Mouse (Mus musculus) cerebellum, adult 9-10 months (tissue): ENCODE data around the gene Gm10277.
A peak's percentile ranks its signal among the peaks of the same experiment; 100 is the strongest.
"Not testable (repeated sequence)": the region's sequence is repeated elsewhere in the genome, so short reads cannot be mapped to it uniquely, and the experiment has no call there.

ENCODE experiments used
- DNase-seq: peaks from one replicate; pipeline ENCODE4 v3.0.0; 2022

Gm10277 gene

GRCm38 (mm10) chr11:77769496-77769895, 18.1 kb downstream of the Gm10277 start:
- no peak for DNase-seq

- DNase-seq = no peak
Measured at GRCm38 (mm10) chr11:77766351-77767001, 21.1 kb downstream of the Gm10277 start.

DNA sequence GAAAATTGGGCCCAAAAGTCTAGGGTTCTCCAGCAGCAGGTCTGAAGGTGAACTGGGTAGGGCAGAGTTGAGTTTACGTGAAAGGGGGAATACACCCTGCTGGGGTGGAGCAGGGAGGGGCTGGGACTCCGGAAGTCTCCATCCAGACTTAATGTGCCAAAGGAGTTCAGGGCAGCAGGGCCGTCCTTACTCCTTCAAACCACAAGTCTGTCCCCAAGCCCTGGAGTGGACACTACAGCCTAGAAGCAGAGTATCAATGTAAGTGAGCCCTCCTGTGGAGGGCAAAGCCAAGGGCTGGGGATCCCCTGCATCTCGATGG, 22.1 kb downstream of the Gm10277 start:
- no peak for DNase-seq

GRCm38 (mm10) chr11:77764694-77765458, 22.7 kb downstream of the Gm10277 start:
- DNase-seq = peak; percentile 56

GRCm38 (mm10) chr11:77763673-77764340, 23.7 kb downstream of the Gm10277 start:
- DNase-seq = peak; percentile 73

- DNase-seq = peak; percentile 84
Measured at GRCm38 (mm10) chr11:77762783-77763672, 24.5 kb downstream of the Gm10277 start, which contains the start of gene Myo18a. Gene Myo18a, plus strand, starts transcription at chr11:77763246.

GRCm38 (mm10) chr11:77760031-77760430, 27.5 kb downstream of the Gm10277 start:
- no peak for DNase-seq

- no peak for DNase-seq
Measured at GRCm38 (mm10) chr11:77753469-77753868, 34.1 kb downstream of the Gm10277 start.

DNA sequence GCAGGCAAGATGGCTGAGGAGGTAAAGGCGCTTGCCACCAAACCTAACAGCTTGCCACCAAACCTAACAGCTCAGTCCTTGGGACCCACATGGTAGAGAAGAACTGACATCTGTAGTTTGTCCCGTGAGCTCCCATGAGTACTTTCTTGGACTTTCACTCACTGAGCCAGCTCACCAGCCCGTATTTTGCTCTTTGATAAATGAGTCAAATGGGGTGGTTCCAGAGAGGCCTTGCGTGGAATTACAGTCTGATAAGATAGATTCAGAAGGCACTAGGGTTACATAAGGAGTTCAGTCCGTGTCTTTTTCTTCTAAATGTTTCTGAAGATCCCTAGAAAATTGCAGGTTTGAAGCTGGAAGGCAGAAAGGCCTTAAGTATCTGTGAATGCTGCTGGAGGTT, 35.0 kb downstream of the Gm10277 start:
- no peak for DNase-seq

GRCm38 (mm10) chr11:77748996-77749395, 38.6 kb downstream of the Gm10277 start:
- DNase-seq = no peak

- DNase-seq = not testable (repeated sequence)
Measured at GRCm38 (mm10) chr11:77747103-77747502, 40.4 kb downstream of the Gm10277 start.

DNA sequence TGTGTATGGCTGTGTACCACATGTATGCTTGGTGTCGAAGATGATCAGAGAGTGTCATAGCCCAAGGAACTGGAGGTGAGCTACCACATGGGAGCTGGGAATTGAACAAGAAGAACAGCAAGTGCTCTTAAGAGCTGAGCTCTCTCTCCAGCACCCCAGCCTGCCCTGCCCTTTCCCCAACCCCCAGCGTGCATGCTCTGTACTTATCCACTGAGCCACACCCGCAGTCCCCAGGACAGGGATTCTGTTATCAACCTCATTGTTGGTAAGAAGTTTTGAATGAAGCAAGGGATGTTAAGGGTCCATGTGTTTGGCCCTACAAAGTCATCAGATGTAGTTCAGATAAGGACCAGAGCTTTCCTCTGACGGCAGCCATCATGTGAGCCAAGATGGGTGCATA, 40.9 kb downstream of the Gm10277 start:
- no peak for DNase-seq

- DNase-seq = peak; percentile 45
Measured at GRCm38 (mm10) chr11:77743966-77744365, 43.6 kb downstream of the Gm10277 start.

- no peak for DNase-seq
Measured at GRCm38 (mm10) chr11:77738555-77738954, 49.0 kb downstream of the Gm10277 start.

DNA sequence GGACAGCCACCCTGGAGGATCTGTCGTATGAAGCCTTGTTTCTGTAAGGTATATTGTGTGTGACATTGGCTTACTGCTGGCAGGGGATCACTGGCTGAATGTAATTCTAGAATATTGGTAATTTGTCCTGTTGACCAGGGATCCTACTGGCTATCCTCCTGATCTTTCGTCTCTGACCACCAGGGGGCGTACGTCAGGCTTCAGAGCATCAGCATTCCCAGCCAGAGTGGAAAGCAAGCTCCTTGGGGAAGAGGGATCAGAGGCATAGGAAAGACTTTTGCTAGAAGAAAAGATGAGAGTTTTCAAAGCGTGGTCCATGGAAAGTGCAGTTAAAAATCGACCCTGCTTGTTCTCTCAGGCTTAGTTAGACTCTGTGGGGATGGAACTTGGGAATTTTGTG, 50.3 kb downstream of the Gm10277 start:
- DNase-seq = peak; percentile 92
